Mouse (Mus musculus) lung, adult 2 months (tissue): ENCODE data around the gene Ppp3ca.

Experiments
- CTCF ChIP-seq: fragments of 200-500 bp; IDR thresholded peaks from 2 replicates; pipeline ENCODE4 v1.5.1; 2011; ENCODE audit warnings: mild to moderate bottlenecking, low read length, control low read depth; ENCODE audit not compliant: insufficient read depth
- POLR2A ChIP-seq: fragments of 200-500 bp; IDR thresholded peaks from 2 replicates; pipeline ENCODE4 v1.6.1; 2011; ENCODE audit warnings: low read depth, mild to moderate bottlenecking, control low read depth, low read length, borderline replicate concordance; ENCODE audit errors: extremely low read depth

DNA sequence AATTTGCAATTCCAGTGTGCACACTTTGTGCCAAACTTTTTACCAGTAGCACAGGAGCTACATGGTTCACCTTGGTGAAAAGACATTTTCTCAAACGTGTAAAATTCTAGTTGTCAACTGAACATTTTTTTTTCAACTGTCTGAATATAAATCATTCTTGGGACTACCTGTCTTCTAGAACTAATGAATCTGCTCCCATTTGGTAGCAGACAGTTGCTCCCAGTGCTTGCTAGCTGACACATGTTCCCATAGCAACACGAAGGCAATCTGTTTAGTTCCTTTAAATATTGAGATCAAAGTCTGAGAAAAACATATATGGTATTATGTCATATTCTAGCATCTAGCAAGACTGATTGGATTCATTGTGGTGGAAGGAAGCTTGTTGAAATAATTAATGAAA is 158.5 kb downstream of the Ppp3ca start:
- TF ChIP-seq POLR2A = no peak
- no peak for TF ChIP-seq CTCF
